Mouse (Mus musculus) testis, adult 2 months (tissue): ENCODE results near the gene Bmp7. TPM values are rescaled to one million over a fixed set of nuclear protein-coding genes. Genes with fewer than 3 reads are reported as not detected.

ENCODE experiments used
- H3K27ac ChIP-seq: fragments of 200-500 bp; 2 replicates; pipeline ENCODE4 v1.5.1; 2012; ENCODE audit warnings: low read depth, low read length; ENCODE audit not compliant: control insufficient read depth, insufficient read depth
- H3K27me3 ChIP-seq: fragments of 200-500 bp; 2 replicates; pipeline ENCODE4 v1.6.1; 2012; ENCODE audit warnings: mild to moderate bottlenecking, low read length, moderate library complexity; ENCODE audit not compliant: control insufficient read depth, insufficient read depth
- H3K36me3 ChIP-seq: fragments of 200-500 bp; 2 replicates; pipeline ENCODE4 v1.6.1; 2012; ENCODE audit warnings: mild to moderate bottlenecking, low read length; ENCODE audit not compliant: control insufficient read depth, insufficient read depth
- H3K4me1 ChIP-seq: fragments of 200-500 bp; 2 replicates; pipeline ENCODE4 v1.6.1; 2012; ENCODE audit warnings: low read length; ENCODE audit not compliant: control insufficient read depth, insufficient read depth
- H3K4me3 ChIP-seq: fragments of 200-500 bp; 2 replicates; pipeline ENCODE4 v1.5.1; 2012; ENCODE audit warnings: low read depth, mild to moderate bottlenecking, low read length, moderate library complexity, mixed read lengths; ENCODE audit not compliant: control insufficient read depth
- CTCF ChIP-seq: fragments of 200-500 bp; IDR thresholded peaks from 2 replicates; pipeline ENCODE4 v1.5.1; 2012; ENCODE audit warnings: low read depth, mild to moderate bottlenecking, inconsistent platforms, low read length, moderate library complexity; ENCODE audit not compliant: control insufficient read depth, insufficient read depth, insufficient replicate concordance
- POLR2A ChIP-seq: fragments of 200-500 bp; IDR thresholded peaks from 2 replicates; pipeline ENCODE4 v1.6.1; 2012; ENCODE audit warnings: low read depth, mild to moderate bottlenecking, inconsistent platforms, low read length, moderate library complexity; ENCODE audit not compliant: control insufficient read depth
- polyA plus RNA-seq: library from polyadenylated mRNA; depleted of rRNA; stranded (reverse); fragments of >200 nt; gene quantifications from 2 replicates; pipeline ENCODE4 v1.2.3, GENCODE M21; 2012

Gene Bmp7
- polyA plus RNA-seq, 1 experiment: 2.4 TPM

DNA sequence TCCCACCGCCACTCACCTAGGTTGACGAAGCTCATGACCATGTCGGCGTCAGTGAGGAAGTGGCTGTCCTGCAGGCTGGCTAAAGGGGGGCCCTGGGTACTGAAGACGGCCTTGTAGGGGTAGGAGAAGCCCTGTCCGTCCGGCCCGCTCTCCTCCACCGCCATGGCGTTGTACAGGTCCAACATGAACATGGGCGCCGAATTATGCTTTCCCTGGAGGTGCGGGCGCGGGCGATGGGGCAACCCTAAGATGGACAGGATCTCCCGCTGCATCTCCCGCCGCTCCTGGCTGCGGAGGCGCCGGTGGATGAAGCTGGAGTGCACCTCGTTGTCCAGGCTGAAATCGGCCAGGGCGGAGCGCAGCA is 500 bp downstream of the Bmp7 start:
- H3K4me1 ChIP-seq: peaks cover 16% of the 10 kb centered on the region
- TF ChIP-seq POLR2A (no peak), CTCF (no peak)
- no peaks in the 10 kb centered on the region for H3K27me3 ChIP-seq
- no peak overlapping the region for H3K27ac ChIP-seq
- peak overlapping the region; percentile 73 for H3K4me3 ChIP-seq
- H3K36me3 ChIP-seq: no peaks in the 10 kb centered on the region

DNA sequence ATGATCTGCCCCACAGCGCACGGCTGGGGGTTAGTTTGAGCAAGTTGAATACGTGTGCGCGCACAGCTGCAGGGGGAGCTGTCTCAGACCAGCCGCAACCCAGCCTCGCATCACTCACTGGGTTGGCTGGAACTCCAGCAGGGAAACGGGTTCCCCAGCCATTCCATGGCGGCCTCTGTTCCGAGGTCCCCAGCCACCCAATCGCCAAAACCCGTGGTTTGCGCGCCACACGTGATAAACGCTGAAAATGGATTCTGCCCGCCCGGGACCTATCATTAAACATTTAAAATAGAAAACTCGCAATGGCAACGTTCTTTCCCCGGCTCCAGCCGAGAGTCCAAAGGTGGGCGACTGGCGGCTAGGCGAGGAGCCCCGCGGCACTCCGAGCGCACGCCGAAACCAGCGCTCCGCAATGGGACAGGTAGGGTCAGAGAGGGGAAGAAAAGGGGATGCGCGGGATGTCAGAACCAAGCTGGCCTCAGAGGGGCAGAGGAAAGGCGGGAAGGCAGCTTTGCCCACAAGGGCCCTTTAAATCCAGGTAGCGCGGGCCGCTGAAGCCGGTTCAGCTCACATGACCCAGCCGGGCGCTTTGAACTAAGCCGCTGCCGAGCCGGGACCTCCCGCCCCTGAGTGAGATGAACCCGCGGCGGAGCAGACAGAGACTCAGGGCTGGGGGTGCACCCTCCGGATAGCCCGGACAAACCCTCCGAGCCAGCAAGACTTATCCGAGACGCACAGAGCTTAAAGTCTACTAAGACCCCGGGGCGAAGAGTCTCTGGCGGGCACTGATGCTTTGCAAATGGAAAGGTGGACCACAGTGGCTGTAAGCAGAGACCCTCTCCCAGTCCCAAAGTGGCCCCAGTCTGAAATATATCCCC is 1.1 kb downstream of the Bmp7 start:
- Histone ChIP-seq H3K36me3 (no peaks in the 10 kb centered on the region), H3K27me3 (no peaks in the 10 kb centered on the region), H3K27ac (no peak overlapping the region), H3K4me3 (peak overlapping the region; percentile 73), H3K4me1 (peaks cover 16% of the 10 kb centered on the region)
- TF ChIP-seq POLR2A: no peak
- TF ChIP-seq CTCF: no peak

DNA sequence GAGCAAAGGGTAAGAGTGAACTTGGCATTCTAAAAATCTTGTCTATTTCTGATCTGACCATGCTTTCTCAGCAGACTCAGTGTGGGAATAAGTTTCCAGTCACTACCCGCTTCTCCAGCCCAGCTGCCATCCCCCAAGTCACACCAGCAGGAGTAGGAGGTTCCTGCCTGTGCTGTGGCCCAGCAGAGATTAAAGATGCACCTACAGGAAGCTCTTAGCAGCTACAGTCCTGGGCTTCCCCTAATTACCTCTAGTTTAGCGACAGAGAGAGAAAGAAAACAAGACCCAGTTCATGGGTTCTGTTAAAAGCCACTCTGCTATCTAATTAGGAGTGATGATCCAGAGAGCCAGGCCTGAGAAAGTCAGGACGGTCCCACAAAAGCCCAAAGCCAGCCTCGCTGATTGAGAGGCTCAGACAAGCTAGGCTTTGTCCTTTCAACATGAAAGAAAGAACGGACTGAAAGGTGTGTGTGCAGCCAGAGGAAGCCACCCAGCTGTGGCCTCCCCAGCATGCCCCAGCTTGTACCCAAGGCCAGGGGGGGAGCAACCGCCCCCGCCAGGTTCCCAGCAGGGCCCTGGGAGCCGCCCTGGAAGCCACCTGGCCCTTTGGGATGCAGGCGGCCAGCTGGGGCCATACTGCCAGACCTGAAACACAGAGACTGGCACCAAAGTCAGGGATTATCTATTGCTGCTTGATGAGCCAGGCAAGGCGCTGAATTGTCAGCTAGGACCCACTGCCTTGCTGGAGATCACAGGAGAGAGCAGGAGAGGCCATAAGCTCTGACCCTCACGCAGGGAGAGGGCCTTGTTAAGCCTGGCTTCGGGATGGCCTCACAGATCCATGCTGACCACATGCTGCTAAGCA is 2.6 kb downstream of the Bmp7 start:
- no peak for TF ChIP-seq POLR2A
- no peak for TF ChIP-seq CTCF
- Histone ChIP-seq H3K4me1 (peaks cover 16% of the 10 kb centered on the region), H3K4me3 (no peak overlapping the region), H3K36me3 (no peaks in the 10 kb centered on the region), H3K27me3 (no peaks in the 10 kb centered on the region), H3K27ac (no peak overlapping the region)

DNA sequence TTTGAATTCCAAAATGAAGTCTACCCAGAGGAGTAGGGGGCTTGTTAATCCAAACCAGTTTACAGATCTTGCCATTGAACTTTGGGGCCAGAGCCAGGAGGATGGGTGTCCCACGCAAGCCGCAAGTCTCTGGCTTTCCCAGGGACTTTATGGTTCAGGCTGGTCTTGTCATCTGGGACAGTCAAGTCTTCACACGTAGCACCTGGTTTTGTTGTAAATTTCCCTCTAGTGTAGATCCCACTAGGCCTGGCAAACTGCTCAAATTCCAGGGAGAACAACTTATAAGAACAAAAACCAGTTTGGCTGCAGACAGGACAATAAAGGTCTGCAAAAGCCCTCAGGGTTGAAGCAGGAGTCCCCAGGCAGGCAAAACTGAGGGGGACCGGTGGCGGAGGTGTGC is 3.3 kb downstream of the Bmp7 start:
- no peak for TF ChIP-seq CTCF
- TF ChIP-seq POLR2A: no peak
- H3K27me3 ChIP-seq: no peaks in the 10 kb centered on the region
- H3K27ac ChIP-seq: no peak overlapping the region
- no peak overlapping the region for H3K4me3 ChIP-seq
- no peaks in the 10 kb centered on the region for H3K36me3 ChIP-seq
- H3K4me1 ChIP-seq: peaks cover 16% of the 10 kb centered on the region

DNA sequence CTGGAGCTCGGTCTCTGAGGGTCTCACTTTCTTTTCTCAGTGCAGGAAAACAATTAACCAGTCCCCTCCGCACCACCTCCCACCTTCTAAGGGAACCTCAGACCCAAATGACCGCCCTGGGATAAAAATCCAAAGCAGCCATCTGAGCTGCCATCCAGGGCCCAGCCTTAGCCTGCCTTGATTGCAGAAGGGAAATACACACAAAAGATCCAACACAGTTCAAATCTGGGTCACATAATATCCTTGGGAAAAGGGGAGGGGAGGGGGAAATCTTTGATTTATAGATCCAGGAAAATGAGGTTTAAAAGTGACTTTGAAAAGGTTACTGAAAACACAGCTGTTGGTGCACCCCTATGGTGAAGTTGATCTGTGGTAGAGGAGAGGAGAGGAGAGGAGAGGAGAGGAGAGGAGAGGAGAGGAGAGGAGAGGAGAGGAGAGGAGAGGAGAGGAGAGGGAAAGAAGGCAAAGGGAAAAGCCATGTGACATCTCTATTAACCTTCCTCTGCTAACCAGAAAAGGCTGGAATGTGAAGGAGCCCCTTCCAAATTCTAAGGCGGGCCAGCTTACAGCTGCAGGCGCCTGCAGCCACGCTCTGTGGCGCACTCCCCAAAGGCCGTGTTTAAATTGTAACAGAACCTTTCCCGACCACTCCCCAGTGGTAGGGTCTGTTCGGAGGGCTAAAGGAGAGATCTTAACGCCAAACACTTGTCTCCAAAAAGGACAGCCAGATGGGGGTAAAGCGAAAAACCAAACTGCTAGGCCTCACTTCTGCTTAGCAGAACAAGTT is 4.2 kb downstream of the Bmp7 start:
- H3K36me3 ChIP-seq: no peaks in the 10 kb centered on the region
- no peak for TF ChIP-seq POLR2A
- TF ChIP-seq CTCF: no peak
- H3K4me1 ChIP-seq: peaks cover 15% of the 10 kb centered on the region
- H3K4me3 ChIP-seq: no peak overlapping the region
- H3K27ac ChIP-seq: no peak overlapping the region
- H3K27me3 ChIP-seq: no peaks in the 10 kb centered on the region

DNA sequence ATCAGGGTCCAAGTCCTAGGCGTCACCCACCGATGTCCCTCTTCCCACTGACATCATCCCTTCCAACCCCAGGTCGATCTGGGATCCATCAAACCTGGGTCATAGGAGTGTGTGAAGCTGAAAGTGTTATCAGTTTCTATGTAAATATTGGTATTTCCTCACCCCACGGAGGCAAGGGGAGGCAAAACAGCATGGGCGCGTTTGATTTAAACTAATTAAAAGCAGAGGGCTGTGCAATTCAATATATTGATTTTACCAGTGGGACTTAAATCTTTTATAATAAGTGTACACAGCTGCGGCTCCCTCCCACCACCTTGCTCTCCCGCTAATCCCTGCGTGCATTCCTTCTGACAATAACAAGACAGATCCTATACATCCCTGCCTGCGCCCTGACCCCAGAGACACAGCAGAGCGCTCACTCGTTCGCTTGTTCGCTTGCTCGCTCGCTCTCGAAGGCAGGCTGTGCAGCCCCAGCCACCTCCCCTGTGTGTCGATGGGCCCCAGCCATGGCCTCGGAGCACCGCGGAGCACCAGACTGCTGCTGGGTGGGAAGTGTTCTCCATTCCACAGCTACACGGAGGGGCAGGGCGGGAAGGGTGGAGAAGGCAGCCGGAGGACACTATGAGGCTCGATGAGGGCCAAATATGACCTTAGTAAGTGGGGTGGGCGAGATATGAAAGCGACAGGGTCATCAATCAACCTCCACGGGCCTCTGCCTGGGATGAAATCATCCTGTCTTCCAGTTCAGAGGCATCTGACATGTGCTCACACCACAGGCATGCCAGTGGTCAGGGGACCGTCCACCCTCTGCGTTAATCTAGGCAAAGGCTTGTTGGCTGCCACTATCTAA is 5.0 kb downstream of the Bmp7 start:
- TF ChIP-seq CTCF: no peak
- no peak for TF ChIP-seq POLR2A
- no peak overlapping the region for H3K27ac ChIP-seq
- H3K36me3 ChIP-seq: no peaks in the 10 kb centered on the region
- no peaks in the 10 kb centered on the region for H3K27me3 ChIP-seq
- peaks cover 6% of the 10 kb centered on the region for H3K4me1 ChIP-seq
- H3K4me3 ChIP-seq: no peak overlapping the region
